Mouse (Mus musculus) kidney, postnatal 0 days (tissue): Measurements from ENCODE around the gene Fcgrt. TPM values are rescaled to one million over a fixed set of nuclear protein-coding genes. Genes with fewer than 3 reads are reported as not detected.

Experiments used
- ATAC-seq: fragments of 200-750 bp; cut with Nextera tagmentation; replicated peaks from 2 replicates; pipeline ENCODE4 v1.8.0; 2017; ENCODE audit warnings: low read depth, moderate number of reproducible peaks, moderate TSS enrichment, moderate library complexity; ENCODE audit not compliant: low FRiP score
- DNase-seq: peaks from one replicate; pipeline ENCODE4 v3.0.0-alpha.2; 2016; ENCODE audit warnings: low spot score
- H3K27ac ChIP-seq: fragments of 300-500 bp; sonication (generic); 2 replicates; pipeline ENCODE4 v1.5.1; 2014; ENCODE audit warnings: mild to moderate bottlenecking
- H3K27me3 ChIP-seq: fragments of 300-500 bp; sonication (generic); 2 replicates; pipeline ENCODE4 v1.6.1; 2014; ENCODE audit warnings: low read length, mixed read lengths; ENCODE audit not compliant: insufficient read depth
- H3K36me3 ChIP-seq: fragments of 300-500 bp; sonication (generic); 2 replicates; pipeline ENCODE4 v1.6.1; 2014; ENCODE audit warnings: low read length, mixed read lengths; ENCODE audit not compliant: insufficient read depth
- H3K4me1 ChIP-seq: fragments of 300-500 bp; sonication (generic); replicated peaks from 2 replicates; pipeline ENCODE4 v1.6.1; 2014; ENCODE audit warnings: antibody characterized with exemption, low read length, mixed read lengths; ENCODE audit not compliant: insufficient read depth
- H3K4me2 ChIP-seq: fragments of 300-500 bp; sonication (generic); 2 replicates; pipeline ENCODE4 v1.6.1; 2014; ENCODE audit warnings: mild to moderate bottlenecking, low read length, moderate library complexity, mixed read lengths
- H3K4me3 ChIP-seq: fragments of 300-500 bp; sonication (generic); replicated peaks from 2 replicates; pipeline ENCODE4 v1.5.1; 2014; ENCODE audit warnings: low read depth, low read length
- H3K9ac ChIP-seq: fragments of 300-500 bp; sonication (generic); 2 replicates; pipeline ENCODE4 v1.6.1; 2014; ENCODE audit warnings: low read depth, low read length
- H3K9me3 ChIP-seq: fragments of 300-500 bp; sonication (generic); replicated peaks from 2 replicates; pipeline ENCODE4 v1.6.1; 2016; ENCODE audit warnings: low read length, inconsistent platforms, mixed read lengths
- CTCF ChIP-seq: IDR thresholded peaks from 2 replicates; pipeline ENCODE4 v1.5.1; 2016; ENCODE audit warnings: antibody characterized with exemption, low read depth, mild to moderate bottlenecking, moderate library complexity
- WGBS: fragments of 180-500 bp; shearing (Covaris S2); extraction: QIAGEN DNeasy Blood & Tissue Kit; methylation state at CpG from one replicate; pipeline ENCODE4 v1.1.7; 2014; 5-methylcytosine and 5-hydroxymethylcytosine counted together
- polyA plus RNA-seq: library from polyadenylated mRNA; unstranded; fragments of >200 nt; fragmentation: Nextera tagmentation; extraction: Ambion mirVana; gene quantifications from 2 replicates; pipeline ENCODE4 v1.2.1, GENCODE M21; 2015

Gene Fcgrt
- polyA plus RNA-seq, 1 experiment from 2014 or later = 145 TPM

DNA sequence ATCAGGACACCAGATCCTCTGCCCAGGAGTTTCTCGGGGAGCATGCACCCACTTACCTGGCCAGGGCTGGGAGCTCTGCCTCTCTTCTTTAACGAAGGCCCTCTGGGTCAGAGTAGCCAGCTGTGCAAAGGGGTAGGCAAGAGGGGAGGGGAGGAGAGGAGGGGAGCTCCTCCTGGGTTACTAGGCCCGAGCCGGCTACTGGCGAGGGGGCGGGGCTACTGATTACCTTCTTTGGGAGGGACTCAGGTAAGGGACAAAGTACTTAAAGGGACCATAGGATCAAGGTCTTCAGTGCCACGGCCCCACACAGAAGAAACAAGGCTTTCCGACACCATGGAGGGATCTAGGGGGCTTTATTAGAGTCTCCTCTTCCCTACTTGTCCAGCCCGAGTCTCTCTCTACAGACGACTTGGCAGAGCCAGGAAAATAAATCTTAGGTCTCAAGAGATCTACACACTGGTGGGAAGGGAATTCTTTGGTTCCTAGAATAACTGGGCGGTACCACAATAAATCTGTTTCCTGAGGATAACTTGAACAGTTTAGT is 42.0 kb downstream of the Fcgrt start:
- Histone ChIP-seq H3K4me3 (peak overlapping the region; percentile 77), H3K4me2 (peak overlapping the region; percentile 68), H3K36me3 (no peaks in the 10 kb centered on the region), H3K9me3 (no peaks in the 10 kb centered on the region), H3K27me3 (no peaks in the 10 kb centered on the region), H3K27ac (peak overlapping the region; percentile 98), H3K4me1 (peaks cover 4% of the 10 kb centered on the region; the same call in 1 of the 2 replicates), H3K9ac (peak overlapping the region; percentile 76)
- no peak for TF ChIP-seq CTCF
- 9% methylated on average over 11 of the region's 11 CpGs for WGBS
- ATAC-seq (peak; percentile 63), DNase-seq (peak; percentile 73)

DNA sequence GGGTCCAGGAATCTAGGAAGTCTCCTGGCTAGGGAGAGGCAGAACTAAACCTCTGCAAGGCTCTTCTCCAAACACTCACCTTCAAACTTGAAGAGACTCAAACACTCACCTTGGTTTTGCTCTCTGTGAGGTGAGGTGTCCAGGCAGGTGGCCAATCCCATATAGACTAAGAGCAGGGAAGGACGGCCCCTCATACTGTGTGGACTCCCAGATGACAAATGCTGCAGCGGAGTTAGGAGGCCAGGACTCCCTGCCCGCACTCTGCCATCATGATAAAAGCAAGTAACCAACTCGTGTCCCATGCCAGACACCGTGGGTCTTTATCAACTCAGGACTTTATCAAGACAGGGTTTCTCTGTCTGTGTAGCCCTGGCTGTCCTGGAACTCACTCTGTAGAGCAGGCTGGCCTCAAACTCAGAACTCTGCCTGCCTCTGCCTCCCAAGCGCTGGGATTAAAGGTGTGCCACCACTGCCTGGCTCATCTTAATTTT is 43.0 kb downstream of the Fcgrt start:
- no peaks in the 10 kb centered on the region for H3K9me3 ChIP-seq
- no peak for TF ChIP-seq CTCF
- DNase-seq (no peak), ATAC-seq (no peak)
- no peak overlapping the region for H3K4me3 ChIP-seq
- peak overlapping the region; percentile 68 for H3K4me2 ChIP-seq
- WGBS = 86% methylated on average over 6 of the region's 6 CpGs
- H3K9ac ChIP-seq = no peak overlapping the region; the same call in 1 of the 2 replicates
- H3K27me3 ChIP-seq = no peaks in the 10 kb centered on the region
- no peaks in the 10 kb centered on the region for H3K36me3 ChIP-seq
- no peak overlapping the region for H3K27ac ChIP-seq
- H3K4me1 ChIP-seq = peaks cover 4% of the 10 kb centered on the region; the same call in 1 of the 2 replicates

DNA sequence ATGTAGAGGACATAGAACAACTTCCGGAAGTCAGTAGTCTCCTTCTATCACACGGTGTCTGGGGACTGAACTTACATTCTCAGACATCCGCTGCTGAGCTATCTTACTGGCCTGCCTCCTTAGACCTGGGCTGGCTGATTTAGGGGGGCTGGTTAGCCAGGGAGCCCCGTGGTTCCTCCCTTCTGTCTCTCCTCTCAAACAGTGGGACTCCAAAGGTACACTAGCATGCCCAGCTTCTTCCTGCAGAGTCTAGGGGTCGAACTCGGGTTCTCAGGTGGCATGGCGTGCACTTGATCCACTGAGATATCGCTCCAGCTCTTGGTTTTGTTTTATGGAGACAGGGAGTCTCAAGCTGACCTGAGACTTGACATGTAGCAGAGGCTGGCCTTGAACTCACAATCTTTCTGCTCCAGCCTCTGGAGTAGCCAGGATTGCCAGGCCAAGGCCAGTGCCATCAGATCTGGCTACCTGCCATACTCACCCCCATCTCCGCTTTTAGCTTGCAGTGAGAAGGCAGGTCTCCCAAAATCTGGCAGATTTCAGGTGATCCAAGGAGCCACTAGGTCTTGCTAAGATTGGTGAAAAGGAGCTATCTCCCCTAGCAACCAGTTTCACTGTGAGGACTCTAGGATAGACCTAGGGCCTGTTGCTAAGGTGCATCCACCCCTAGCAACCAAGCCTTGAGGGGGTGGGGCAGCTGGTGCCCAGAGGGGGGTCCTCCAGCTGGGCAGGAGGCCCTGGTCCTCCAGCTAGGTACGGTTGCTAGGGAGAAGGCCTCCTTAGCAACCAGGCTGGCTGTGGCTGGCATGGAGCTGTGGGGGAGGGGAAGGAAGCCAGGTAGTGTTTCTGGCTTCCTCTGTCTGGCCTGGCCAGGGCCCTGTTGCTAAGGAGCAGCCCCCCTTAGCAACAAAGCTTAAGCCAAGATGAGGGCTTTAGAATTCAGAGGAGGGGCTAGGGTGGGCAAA is 44.8 kb downstream of the Fcgrt start:
- 84% methylated on average over 10 of the region's 10 CpGs for WGBS

DNA sequence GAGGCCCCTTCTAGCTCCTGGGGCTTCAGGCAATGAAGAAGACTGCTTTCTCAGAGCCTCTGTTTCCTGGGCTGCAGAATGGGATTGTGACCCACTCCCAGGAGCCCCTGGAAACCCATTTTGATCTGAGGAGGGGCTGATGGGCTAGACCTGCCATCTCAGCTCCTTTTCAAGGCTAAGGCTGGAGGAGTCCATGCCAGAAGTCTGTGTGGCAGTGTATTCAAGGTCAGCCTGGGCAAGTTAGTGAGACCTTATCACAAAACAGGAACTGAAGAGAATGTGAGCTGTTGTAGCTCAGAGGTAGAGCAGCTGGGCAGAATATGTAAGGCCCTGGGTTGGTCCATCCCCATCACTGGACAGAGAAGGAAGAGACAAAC is 46.7 kb downstream of the Fcgrt start:
- Histone ChIP-seq H3K4me1 (peaks cover 8% of the 10 kb centered on the region; the same call in 1 of the 2 replicates), H3K27me3 (no peaks in the 10 kb centered on the region), H3K9ac (no peak overlapping the region), H3K4me2 (no peak overlapping the region), H3K9me3 (no peaks in the 10 kb centered on the region), H3K4me3 (no peak overlapping the region), H3K27ac (no peak overlapping the region), H3K36me3 (no peaks in the 10 kb centered on the region)
- no peak for DNase-seq
- ATAC-seq = no peak
- no peak for TF ChIP-seq CTCF

More for the DNA sequence above, 44.8 kb downstream of the Fcgrt start:
- Histone ChIP-seq H3K4me2 (no peak overlapping the region), H3K4me3 (no peak overlapping the region), H3K36me3 (no peaks in the 10 kb centered on the region), H3K9ac (no peak overlapping the region), H3K27me3 (no peaks in the 10 kb centered on the region), H3K4me1 (peaks cover 8% of the 10 kb centered on the region; the same call in 1 of the 2 replicates), H3K27ac (no peak overlapping the region), H3K9me3 (no peaks in the 10 kb centered on the region)
- TF ChIP-seq CTCF = no peak
- DNase-seq = no peak
- no peak for ATAC-seq

DNA sequence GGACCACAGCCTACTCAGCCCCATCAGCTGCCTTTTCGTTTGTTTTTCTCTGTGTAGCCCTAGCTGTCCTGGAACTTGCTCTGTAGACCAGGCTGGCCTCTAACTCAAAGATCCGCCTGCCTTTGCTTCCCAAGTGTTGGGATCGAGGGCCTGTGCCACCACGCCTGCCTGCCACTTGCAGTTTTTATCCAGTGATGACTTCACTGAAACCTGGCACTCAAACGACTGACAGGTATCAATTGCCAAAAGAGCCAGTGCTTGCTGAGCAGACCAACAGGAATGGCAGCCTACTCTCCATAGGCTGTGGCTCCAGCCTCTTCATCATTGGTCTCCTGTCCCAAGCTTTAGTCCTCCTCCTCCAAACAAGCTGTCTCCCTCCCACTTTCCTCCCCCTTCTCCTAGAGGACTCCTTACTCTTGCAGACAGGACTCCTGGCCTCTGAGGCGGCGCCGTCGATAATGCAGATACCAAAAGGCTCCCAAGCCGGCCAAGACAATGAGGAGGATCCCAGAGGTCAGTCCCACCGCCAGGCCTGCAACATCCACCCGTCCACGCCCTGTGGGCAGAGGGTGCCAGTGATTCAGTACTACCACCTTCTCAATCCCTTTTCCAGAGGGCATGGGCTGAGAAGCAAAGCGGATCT is 47.2 kb downstream of the Fcgrt start:
- Histone ChIP-seq H3K9ac (no peak overlapping the region), H3K9me3 (no peaks in the 10 kb centered on the region), H3K4me3 (no peak overlapping the region), H3K27me3 (no peaks in the 10 kb centered on the region), H3K4me2 (no peak overlapping the region), H3K36me3 (no peaks in the 10 kb centered on the region), H3K27ac (no peak overlapping the region), H3K4me1 (peaks cover 13% of the 10 kb centered on the region; the same call in 1 of the 2 replicates)
- no peak for ATAC-seq
- WGBS = 68% methylated on average over 14 of the region's 14 CpGs
- no peak for DNase-seq
- no peak for TF ChIP-seq CTCF

DNA sequence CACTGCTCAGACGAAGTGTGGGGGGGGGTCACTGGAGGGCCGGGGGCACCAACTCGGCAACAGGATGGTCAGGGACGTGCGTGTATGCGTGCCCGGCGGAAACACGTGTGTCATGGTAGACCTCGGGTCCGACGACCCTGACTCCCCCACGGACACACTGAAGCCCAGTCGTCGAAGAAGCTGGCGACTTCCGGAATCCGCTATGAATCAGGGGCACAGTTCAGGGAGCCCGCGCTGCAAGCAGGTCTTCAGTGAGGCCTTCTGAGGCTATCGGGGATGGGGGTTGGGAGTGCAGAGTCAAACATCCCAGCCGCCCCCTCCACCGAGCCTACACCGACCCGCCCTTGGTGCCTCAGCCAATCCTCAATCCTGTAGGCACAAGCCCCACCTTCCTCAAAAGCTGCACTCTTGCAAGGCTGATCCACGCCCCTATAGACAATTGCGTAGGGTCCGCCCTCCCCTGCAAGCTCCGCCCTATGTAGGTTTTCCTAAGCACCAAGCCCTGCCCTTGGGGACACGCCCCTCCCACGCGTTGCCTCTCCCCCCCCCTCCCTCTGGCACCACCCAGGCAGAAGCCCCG is 49.6 kb downstream of the Fcgrt start:
- peak; percentile 99 for DNase-seq
- Histone ChIP-seq H3K9ac (peak overlapping the region; percentile 90), H3K4me2 (peak overlapping the region; percentile 95), H3K27me3 (no peaks in the 10 kb centered on the region), H3K4me3 (peak overlapping the region; percentile 69), H3K4me1 (0 out of 2 replicates have a peak, but pooled peaks cover 10% of the 10 kb centered on the region), H3K27ac (peak overlapping the region; percentile 98), H3K9me3 (no peaks in the 10 kb centered on the region), H3K36me3 (peaks cover 9% of the 10 kb centered on the region)
- WGBS = under 1% methylated on average over 33 of the region's 33 CpGs
- ATAC-seq = peak; percentile 95
- no peak for TF ChIP-seq CTCF
